Mouse (Mus musculus) neural tube, postnatal 0 days (tissue): ENCODE results near the gene Slc35f1. TPM values are rescaled to one million over a fixed set of nuclear protein-coding genes. Genes with fewer than 3 reads are reported as not detected.

Experiments used
- polyA plus RNA-seq: library from polyadenylated mRNA; unstranded; fragments of >200 nt; fragmentation: Nextera tagmentation; extraction: Ambion mirVana; gene quantifications from 2 replicates; pipeline ENCODE4 v1.2.1, GENCODE M21; 2015

Gene Slc35f1
- 29.5 and 32.7 TPM in 2 replicates for polyA plus RNA-seq

DNA sequence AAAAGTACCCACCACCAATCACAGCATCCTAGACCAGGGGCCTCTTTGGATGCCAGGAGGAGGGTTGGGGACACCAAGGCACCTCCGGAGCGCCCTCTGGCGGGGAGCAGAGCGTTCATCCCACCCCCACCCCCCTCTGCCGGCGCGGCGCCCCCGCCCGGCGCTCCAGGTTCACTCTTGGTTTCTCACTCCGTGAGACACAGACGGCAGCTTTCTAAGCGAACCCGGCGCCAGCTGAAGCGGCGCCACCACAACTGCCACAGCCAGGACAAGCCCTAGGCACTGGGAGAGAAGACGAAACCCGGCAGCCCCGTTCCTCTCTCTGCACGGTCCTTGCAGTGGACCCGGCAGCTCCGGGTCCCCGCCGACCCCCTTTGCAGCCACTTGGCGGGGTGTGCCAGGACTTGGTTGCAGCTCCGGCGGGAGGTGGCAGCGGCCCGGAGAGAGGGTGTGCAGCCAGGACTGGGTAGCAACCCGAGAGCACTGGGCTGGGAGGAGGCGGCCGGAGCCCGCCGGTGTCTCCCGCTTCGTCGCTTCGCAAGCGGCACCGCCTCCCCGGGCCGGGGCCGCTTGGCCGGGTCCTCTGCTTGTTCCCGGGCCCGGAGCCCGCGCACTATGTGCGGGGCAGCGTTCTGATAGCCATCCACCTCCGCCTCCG, at the start of gene Slc35f1:
Gene Slc35f1, plus strand, starts transcription at position 200 of the 658 bp plus-strand sequence.

